Mouse (Mus musculus) hindbrain, embryonic 14.5 days (tissue): ENCODE results near the gene Lenep. TPM values are rescaled to one million over a fixed set of nuclear protein-coding genes. Genes with fewer than 3 reads are reported as not detected.

Experiments used
- ATAC-seq: fragments of 200-750 bp; cut with Nextera tagmentation; 2 replicates; pipeline ENCODE4 v1.8.0; 2017; ENCODE audit warnings: moderate number of reproducible peaks, mild to moderate bottlenecking, moderate TSS enrichment, moderate library complexity; ENCODE audit not compliant: low FRiP score
- DNase-seq: peaks from one replicate; pipeline ENCODE4 v3.0.0-alpha.2; 2015; ENCODE audit warnings: low spot score
- H3K27ac ChIP-seq: fragments of 300-500 bp; sonication (generic); 2 replicates; pipeline ENCODE4 v1.5.1; 2014; ENCODE audit warnings: mild to moderate bottlenecking, moderate library complexity
- H3K27me3 ChIP-seq: fragments of 300-500 bp; sonication (generic); 2 replicates; pipeline ENCODE4 v1.6.1; 2014; ENCODE audit warnings: mild to moderate bottlenecking, low read length, mixed read lengths; ENCODE audit not compliant: control insufficient read depth, insufficient read depth
- H3K36me3 ChIP-seq: fragments of 300-500 bp; sonication (generic); replicated peaks from 2 replicates; pipeline ENCODE4 v1.6.1; 2014; ENCODE audit not compliant: control insufficient read depth, insufficient read depth
- H3K4me1 ChIP-seq: fragments of 300-500 bp; sonication (generic); replicated peaks from 2 replicates; pipeline ENCODE4 v1.6.1; 2014; ENCODE audit warnings: antibody characterized with exemption, low read length, mixed read lengths; ENCODE audit not compliant: control insufficient read depth, insufficient read depth
- H3K4me2 ChIP-seq: fragments of 300-500 bp; sonication (generic); replicated peaks from 2 replicates; pipeline ENCODE4 v1.6.1; 2014; ENCODE audit warnings: mild to moderate bottlenecking, moderate library complexity
- H3K4me3 ChIP-seq: fragments of 300-500 bp; sonication (generic); replicated peaks from 2 replicates; pipeline ENCODE4 v1.5.1; 2014; ENCODE audit warnings: mild to moderate bottlenecking, low read length
- H3K9ac ChIP-seq: fragments of 300-500 bp; sonication (generic); 2 replicates; pipeline ENCODE4 v1.6.1; 2014
- H3K9me3 ChIP-seq: fragments of 300-500 bp; sonication (generic); 2 replicates; pipeline ENCODE4 v1.6.1; 2016; ENCODE audit warnings: low read length; ENCODE audit not compliant: control insufficient read depth
- WGBS: fragments of 180-500 bp; shearing (Covaris S2); extraction: QIAGEN DNeasy Blood & Tissue Kit; methylation state at CpG from one replicate; pipeline ENCODE4 v1.1.7; 2014; 5-methylcytosine and 5-hydroxymethylcytosine counted together
- polyA plus RNA-seq: library from polyadenylated mRNA; unstranded; fragments of >200 nt; fragmentation: Nextera tagmentation; extraction: Ambion mirVana; gene quantifications from 2 replicates; pipeline ENCODE4 v1.2.1, GENCODE M21; 2014

Lenep gene
- not detected in 2 replicates for polyA plus RNA-seq

DNA sequence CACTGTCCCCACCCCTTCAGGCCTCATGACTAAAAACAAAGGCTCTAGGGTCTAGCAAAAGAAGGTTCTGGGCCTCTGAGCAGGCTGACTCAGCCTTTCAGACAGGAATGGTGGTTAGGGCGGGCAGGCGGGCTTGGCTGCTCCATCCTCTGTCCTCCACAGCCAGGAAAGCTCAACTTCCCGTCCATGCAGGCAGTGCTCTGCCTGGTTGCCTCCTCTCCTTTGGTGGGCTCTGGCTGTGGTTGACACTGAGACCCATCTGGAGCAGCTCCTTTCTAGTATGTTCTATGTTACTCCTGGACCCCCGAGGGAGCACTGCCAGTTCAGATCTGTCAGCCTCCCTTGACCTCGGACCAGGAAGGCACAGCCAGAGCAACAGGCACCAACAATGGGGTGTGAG lies at the start of gene Lenep:
Gene Lenep, minus strand, starts transcription at position 101 of the 400 bp plus-strand sequence.
- ATAC-seq (no peak), DNase-seq (no peak)
- WGBS = 73% methylated on average over 5 of the region's 5 CpGs
- Histone ChIP-seq H3K4me2 (no peak within 1 kb of the TSS), H3K4me1 (no peaks in the 10 kb centered on the region), H3K36me3 (peaks cover 58% of the 10 kb centered on the region), H3K27me3 (no peaks in the 10 kb centered on the region), H3K27ac (no peak within 1 kb of the TSS), H3K9ac (no peak within 1 kb of the TSS), H3K9me3 (no peaks in the 10 kb centered on the region), H3K4me3 (no peak within 1 kb of the TSS)

DNA sequence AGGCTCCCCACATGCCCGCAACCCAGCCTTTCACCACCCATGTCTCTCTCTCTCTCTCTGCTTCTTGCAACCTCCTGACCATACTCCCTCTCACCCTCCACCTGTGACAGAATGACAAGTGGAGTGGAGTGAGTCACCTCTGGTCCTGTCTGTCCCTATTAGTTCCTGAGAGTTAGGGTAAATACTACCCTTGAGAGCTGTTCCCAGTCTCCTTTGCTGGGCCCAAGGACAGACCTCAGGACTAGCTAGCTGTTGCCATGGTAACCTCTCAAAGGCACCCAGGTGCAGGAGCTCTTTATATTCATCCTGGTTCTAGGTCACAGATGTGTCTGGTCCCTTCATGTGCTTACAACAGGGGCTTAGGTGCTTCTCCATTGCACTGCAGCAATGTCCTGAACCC lies 49.3 kb upstream of the Lenep start:
- DNase-seq = no peak
- Histone ChIP-seq H3K27me3 (no peaks in the 10 kb centered on the region), H3K4me1 (no peaks in the 10 kb centered on the region; the same call in 1 of the 2 replicates), H3K4me3 (no peak overlapping the region), H3K9ac (no peak overlapping the region), H3K27ac (no peak overlapping the region), H3K36me3 (no peaks in the 10 kb centered on the region), H3K4me2 (no peak overlapping the region), H3K9me3 (no peaks in the 10 kb centered on the region)
- no peak for ATAC-seq
- WGBS = 85% methylated on average over 1 of the region's 1 CpGs

DNA sequence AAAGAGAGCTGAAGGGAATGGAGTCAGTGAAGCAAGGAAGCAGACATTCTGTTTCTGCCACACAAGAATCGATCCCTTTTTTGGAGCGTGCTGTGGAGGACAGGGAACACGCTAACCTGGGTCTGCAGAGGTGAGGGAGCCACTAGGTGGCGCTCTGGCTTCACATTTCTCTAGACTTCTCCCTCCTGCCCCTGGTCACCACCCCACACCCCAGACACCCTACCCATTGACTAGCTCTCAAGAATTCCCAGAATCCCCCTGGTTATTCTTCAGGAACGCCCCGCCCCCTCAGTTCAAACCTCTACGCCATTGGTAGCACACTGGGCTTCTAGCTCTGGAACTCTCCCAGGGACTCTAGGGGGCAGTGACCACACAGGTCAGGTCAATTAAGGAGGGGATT lies 46.9 kb upstream of the Lenep start:
- ATAC-seq (peak; percentile 51; the same call in 1 of the 2 replicates), DNase-seq (peak; percentile 73)
- H3K4me2 ChIP-seq = no peak overlapping the region
- H3K9me3 ChIP-seq = no peaks in the 10 kb centered on the region
- no peaks in the 10 kb centered on the region for H3K36me3 ChIP-seq
- no peak overlapping the region for H3K27ac ChIP-seq
- no peaks in the 10 kb centered on the region for H3K27me3 ChIP-seq
- 35% methylated on average over 7 of the region's 7 CpGs for WGBS
- no peak overlapping the region for H3K9ac ChIP-seq
- H3K4me3 ChIP-seq = no peak overlapping the region
- H3K4me1 ChIP-seq = no peaks in the 10 kb centered on the region; the same call in 1 of the 2 replicates

DNA sequence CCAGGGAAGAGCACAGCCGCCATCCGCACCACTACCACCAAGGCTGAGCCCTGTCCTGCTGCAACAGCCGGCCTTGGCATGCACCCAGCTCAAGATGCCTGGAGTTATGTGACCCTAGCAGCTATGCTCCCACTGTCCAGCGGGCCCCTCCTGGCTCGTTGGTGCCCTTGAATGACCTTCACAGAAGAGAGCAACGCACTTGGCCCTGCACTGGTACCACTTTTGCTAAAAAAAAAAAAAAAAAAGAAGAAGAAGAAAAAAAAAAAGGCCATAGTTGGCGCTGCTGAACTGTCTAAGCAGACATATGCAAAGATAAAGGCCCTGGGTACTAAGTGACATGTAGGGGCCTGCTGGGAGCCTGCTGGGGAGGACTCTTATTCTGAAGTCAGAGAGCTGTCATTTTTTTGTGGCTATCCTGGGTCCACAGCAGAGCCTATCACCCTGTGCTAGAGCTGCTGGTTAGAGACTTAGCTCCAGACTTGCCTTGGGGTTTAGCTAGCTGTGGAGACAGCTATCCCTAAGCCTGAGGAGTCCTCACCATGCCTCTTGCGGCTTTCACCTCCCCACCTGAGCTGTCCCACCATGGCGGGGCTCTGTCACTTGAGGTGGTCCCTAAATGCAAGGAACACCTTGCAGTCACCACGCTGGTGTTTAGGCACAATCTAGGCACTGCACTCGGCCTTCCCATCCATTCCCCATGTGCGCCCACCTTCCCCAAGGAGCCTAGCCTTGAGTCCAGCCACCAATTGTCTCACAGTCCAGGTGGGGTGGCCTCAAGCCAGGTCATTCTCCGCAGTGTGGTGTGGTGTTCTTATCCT lies 46.3 kb upstream of the Lenep start:
- 62% methylated on average over 13 of the region's 13 CpGs for WGBS
- Histone ChIP-seq H3K27me3 (no peaks in the 10 kb centered on the region), H3K27ac (no peak overlapping the region), H3K9me3 (no peaks in the 10 kb centered on the region), H3K36me3 (no peaks in the 10 kb centered on the region), H3K4me3 (no peak overlapping the region), H3K4me1 (no peaks in the 10 kb centered on the region; the same call in 1 of the 2 replicates), H3K4me2 (no peak overlapping the region), H3K9ac (no peak overlapping the region)
- ATAC-seq (no peak; the same call in 1 of the 2 replicates), DNase-seq (no peak)

DNA sequence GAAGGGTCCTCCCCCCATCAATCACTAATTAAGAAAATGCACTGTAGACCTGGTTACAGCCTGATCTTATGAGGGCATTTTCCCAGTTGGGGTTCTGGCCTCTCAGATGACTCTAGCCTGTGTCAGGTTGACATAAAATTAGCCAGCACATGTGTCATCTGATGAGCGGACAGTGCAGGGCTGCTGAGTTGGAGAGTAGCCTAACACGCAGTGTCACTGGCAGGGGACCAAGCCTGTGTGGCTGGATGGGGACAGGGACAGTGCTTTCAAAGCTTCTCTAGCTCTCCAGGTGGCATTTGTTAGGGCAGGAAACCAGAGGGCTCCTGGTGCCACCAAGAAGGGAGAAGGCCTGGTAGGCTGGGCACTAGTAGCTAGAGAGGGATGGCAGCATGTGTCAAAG lies 38.1 kb upstream of the Lenep start:
- WGBS = 87% methylated on average over 2 of the region's 2 CpGs
- H3K4me2 ChIP-seq = no peak overlapping the region
- ATAC-seq (no peak), DNase-seq (no peak)
- H3K9ac ChIP-seq = no peak overlapping the region
- no peaks in the 10 kb centered on the region for H3K36me3 ChIP-seq
- no peak overlapping the region for H3K27ac ChIP-seq
- H3K4me1 ChIP-seq = 0 out of 2 replicates have a peak, but pooled peaks cover 4% of the 10 kb centered on the region
- no peaks in the 10 kb centered on the region for H3K27me3 ChIP-seq
- H3K9me3 ChIP-seq = no peaks in the 10 kb centered on the region
- H3K4me3 ChIP-seq = no peak overlapping the region

DNA sequence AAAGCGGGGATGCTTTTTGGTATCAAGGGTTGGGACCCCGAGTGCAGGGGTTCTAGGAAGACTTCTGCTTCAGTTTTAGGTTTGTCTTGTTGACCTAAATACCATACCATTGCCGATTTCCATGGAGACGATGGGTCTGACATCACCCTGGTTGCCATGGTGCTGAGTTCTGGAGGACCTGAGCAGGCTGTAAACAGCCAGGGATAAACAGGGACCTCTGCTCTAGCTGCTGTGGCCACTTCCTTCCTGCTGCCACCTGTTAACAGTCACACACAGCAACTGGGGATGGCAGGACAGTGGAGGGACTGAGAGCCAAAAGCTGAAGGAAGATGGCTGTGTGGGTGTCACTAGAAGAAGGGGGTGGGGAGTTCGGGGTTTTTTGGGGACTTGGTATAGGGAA lies 34.7 kb upstream of the Lenep start:
- Histone ChIP-seq H3K27me3 (no peaks in the 10 kb centered on the region), H3K27ac (no peak overlapping the region), H3K9ac (peak overlapping the region; percentile 38; the same call in 1 of the 2 replicates), H3K9me3 (no peaks in the 10 kb centered on the region), H3K4me3 (peak overlapping the region; percentile 22), H3K4me2 (peak overlapping the region; percentile 46), H3K4me1 (0 out of 2 replicates have a peak, but pooled peaks cover 4% of the 10 kb centered on the region), H3K36me3 (peaks cover 26% of the 10 kb centered on the region)
- DNase-seq (no peak), ATAC-seq (no peak)
- 20% methylated on average over 5 of the region's 5 CpGs for WGBS

DNA sequence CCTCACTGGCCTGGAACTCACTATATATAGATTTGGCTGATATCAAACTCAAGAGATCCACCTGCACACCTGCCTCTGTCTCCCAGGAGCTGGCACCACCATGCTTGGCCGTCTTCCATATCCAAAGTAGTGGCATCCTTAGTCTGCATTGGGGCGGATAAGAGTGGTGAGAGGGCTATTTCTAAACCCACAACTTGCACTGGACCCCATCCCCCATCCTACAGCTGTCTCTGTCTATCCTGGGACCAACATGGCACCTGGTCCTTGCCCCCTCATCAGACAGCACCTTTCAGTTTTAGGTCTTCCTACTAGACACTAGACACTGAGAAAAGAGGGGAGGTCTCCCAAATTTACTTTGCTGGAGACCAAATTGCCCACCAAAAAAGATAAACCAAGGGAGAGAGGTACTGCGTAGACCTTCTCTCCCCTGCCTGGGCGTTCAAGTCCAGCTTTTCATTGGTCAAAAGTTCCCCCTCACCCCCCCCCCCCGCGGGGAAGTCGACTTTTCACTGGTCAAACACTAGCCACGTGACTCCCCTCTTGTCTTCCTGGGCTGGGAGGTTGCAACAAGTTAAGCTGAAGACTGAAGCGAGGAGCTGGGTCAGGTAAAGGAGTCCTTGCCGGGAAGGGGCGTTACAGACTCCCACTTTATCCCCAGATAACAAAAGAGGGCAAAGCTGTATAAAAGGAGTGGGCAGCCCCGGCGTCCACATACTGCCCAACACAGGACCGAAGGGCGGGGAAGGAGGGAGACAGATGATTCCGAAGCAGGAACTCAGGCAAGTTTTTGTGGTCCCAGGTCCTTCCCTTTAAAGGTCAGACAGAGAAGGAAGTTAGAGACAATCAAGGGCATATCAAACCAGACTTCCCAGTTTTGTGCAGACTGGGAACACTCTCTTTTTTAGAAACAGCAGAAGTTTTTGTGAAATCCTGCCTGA lies 33.9 kb upstream of the Lenep start, which contains the start of gene Pbxip1:
Gene Pbxip1, plus strand, starts transcription at position 531 of the 938 bp plus-strand sequence.
- peak within 1 kb of the TSS; percentile 22 for H3K4me3 ChIP-seq
- peak; percentile 50 for DNase-seq
- ATAC-seq = peak; percentile 59; the same call in 1 of the 2 replicates
- peak within 1 kb of the TSS; percentile 46 for H3K4me2 ChIP-seq
- no peaks in the 10 kb centered on the region for H3K9me3 ChIP-seq
- WGBS = 5% methylated on average over 16 of the region's 16 CpGs
- H3K36me3 ChIP-seq = peaks cover 27% of the 10 kb centered on the region
- no peaks in the 10 kb centered on the region for H3K27me3 ChIP-seq
- peaks cover 11% of the 10 kb centered on the region for H3K4me1 ChIP-seq
- H3K27ac ChIP-seq = no peak within 1 kb of the TSS
- peak within 1 kb of the TSS; percentile 38; the same call in 1 of the 2 replicates for H3K9ac ChIP-seq

DNA sequence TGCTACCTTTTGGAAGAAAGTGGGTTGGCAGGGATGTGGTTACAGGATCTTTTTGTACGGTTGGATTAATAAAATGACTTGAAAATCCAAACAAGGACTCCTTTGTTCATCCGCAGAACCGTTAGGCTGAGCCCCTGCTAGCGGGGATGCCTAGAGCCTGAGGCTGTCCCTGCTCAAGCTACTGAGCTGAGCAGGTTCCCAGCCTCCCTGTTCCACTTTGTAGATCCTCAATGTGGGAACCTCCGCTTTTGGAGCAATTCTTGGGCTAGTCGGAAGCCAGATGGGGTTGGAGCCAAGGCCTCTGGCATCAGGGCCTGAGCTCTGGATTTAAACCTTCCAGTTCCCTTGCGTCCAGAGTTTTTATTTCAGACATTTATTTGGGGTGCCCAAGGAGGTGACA lies 32.4 kb upstream of the Lenep start:
- no peak overlapping the region for H3K27ac ChIP-seq
- DNase-seq (no peak), ATAC-seq (no peak)
- H3K4me3 ChIP-seq = no peak overlapping the region
- H3K4me1 ChIP-seq = peaks cover 18% of the 10 kb centered on the region
- no peak overlapping the region for H3K4me2 ChIP-seq
- H3K9ac ChIP-seq = no peak overlapping the region
- H3K9me3 ChIP-seq = no peaks in the 10 kb centered on the region
- H3K27me3 ChIP-seq = no peaks in the 10 kb centered on the region
- H3K36me3 ChIP-seq = peaks cover 27% of the 10 kb centered on the region
- 64% methylated on average over 7 of the region's 7 CpGs for WGBS

DNA sequence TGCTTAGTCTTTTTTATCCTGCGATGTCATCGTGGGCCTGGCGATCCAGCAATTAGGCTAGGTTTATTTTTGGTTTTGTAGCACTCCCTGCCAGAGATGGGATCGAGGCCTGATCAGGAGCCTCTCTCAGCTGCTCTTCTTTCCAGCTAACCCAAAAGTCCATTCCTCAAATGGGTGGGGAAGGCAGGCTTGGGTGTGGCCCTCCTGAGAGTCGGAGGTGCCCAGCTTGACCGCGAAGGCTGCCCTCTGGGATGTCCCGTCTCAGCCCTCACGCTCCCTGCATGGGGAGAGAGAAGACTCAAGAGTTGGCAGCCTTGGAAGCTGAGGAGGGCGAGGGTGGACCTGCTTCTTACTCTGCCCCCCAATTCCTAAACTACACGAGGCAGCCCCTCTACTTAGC lies 31.9 kb upstream of the Lenep start:
- peaks cover 27% of the 10 kb centered on the region for H3K36me3 ChIP-seq
- ATAC-seq = no peak
- H3K27me3 ChIP-seq = no peaks in the 10 kb centered on the region
- H3K9me3 ChIP-seq = no peaks in the 10 kb centered on the region
- H3K9ac ChIP-seq = 0 out of 2 replicates have a peak overlapping the region, but pooled peaks have one; percentile 13
- no peak overlapping the region for H3K4me2 ChIP-seq
- no peak overlapping the region for H3K27ac ChIP-seq
- H3K4me3 ChIP-seq = no peak overlapping the region
- H3K4me1 ChIP-seq = peaks cover 18% of the 10 kb centered on the region
- no peak for DNase-seq
- 90% methylated on average over 11 of the region's 11 CpGs for WGBS
